Mouse (Mus musculus) ES-E14 (cell line): ENCODE data around the gene Gatad2a. TPM values are rescaled to one million over a fixed set of nuclear protein-coding genes. Genes with fewer than 3 reads are reported as not detected.
A peak's percentile ranks its signal among the peaks of the same experiment; 100 is the strongest.

Experiments
- DNase-seq: peaks from one replicate; pipeline ENCODE4 v3.0.0-alpha.2; 2013; ENCODE audit warnings: low read depth, low spot score
- H3K27ac ChIP-seq: 2 replicates; pipeline ENCODE4 v1.5.1; 2012; ENCODE audit warnings: low read depth, mild to moderate bottlenecking, low read length, moderate library complexity, mixed read lengths; ENCODE audit not compliant: poor library complexity, insufficient read depth, severe bottlenecking
- H3K36me3 ChIP-seq: 2 replicates; pipeline ENCODE4 v1.6.1; 2012; ENCODE audit warnings: mild to moderate bottlenecking, low read length, moderate library complexity, mixed read lengths; ENCODE audit not compliant: control insufficient read depth, poor library complexity, insufficient read depth, severe bottlenecking
- H3K4me1 ChIP-seq, 2 experiments: fragments of 150-350 bp in 1 of 2; sonication (generic) in 1 of 2; 2 replicates each; pipeline ENCODE4 v1.6.1; 2012; ENCODE audit warnings: low read length in 2 of 2, mild to moderate bottlenecking in 1 of 2, mixed read lengths in 1 of 2; ENCODE audit not compliant: control insufficient read depth in 2 of 2, insufficient read depth in 2 of 2, poor library complexity in 1 of 2
- H3K4me3 ChIP-seq, 2 experiments: fragments of 150-350 bp in 1 of 2; sonication (generic) in 1 of 2; 2 replicates each; pipeline ENCODE4 v1.5.1; 2012; ENCODE audit warnings: low read length in 2 of 2, low read depth in 1 of 2, mild to moderate bottlenecking in 1 of 2, mixed read lengths in 1 of 2; ENCODE audit not compliant: insufficient read depth in 1 of 2, poor library complexity in 1 of 2, severe bottlenecking in 1 of 2
- H3K9ac ChIP-seq: 2 replicates; pipeline ENCODE4 v1.6.1; 2012; ENCODE audit warnings: low read depth, mild to moderate bottlenecking, low read length, mixed read lengths; ENCODE audit not compliant: poor library complexity, insufficient read depth, severe bottlenecking
- H3K9me3 ChIP-seq: fragments of 150-350 bp; sonication (generic); 2 replicates; pipeline ENCODE4 v1.6.1; 2012; ENCODE audit warnings: low read depth, mild to moderate bottlenecking, low read length; ENCODE audit not compliant: control insufficient read depth, insufficient read depth
- CHD2 ChIP-seq: IDR thresholded peaks from 2 replicates; pipeline ENCODE4 v1.6.1; 2014; ENCODE audit warnings: mild to moderate bottlenecking, low read depth, low read length, inconsistent platforms
- HCFC1 ChIP-seq: IDR thresholded peaks from 2 replicates; pipeline ENCODE4 v1.6.1; 2012; ENCODE audit warnings: low read length, inconsistent platforms, borderline replicate concordance; ENCODE audit not compliant: insufficient read depth
- MAFK ChIP-seq: IDR thresholded peaks from 2 replicates; pipeline ENCODE4 v1.6.1; 2014; ENCODE audit warnings: mild to moderate bottlenecking, low read depth, low read length, inconsistent platforms; ENCODE audit not compliant: insufficient read depth
- ZC3H11A ChIP-seq: IDR thresholded peaks from 2 replicates; pipeline ENCODE4 v1.6.1; 2012; ENCODE audit warnings: low read depth, mild to moderate bottlenecking, inconsistent platforms, low read length, borderline replicate concordance
- ZNF384 ChIP-seq: IDR thresholded peaks from 2 replicates; pipeline ENCODE4 v1.6.1; 2012; ENCODE audit warnings: low read depth, low read length, inconsistent platforms
- in situ Hi-C, 2 experiments: fragments of 600-800 bp; cut with MboI; formaldehyde crosslinking; loops; one replicate each; pipeline ENCODE4 v1.15.1; 2025; ENCODE audit warnings: low sequenced_read_pairs in 2 of 2, inconsistent platforms in 1 of 2; ENCODE audit not compliant: unreplicated experiment in 2 of 2
- total RNA-seq: library from RNA; depleted of rRNA; stranded (reverse); fragments of 300-350 nt; gene quantifications from 2 replicates; pipeline ENCODE4 v1.2.3, GENCODE M21; 2012

Gene Gatad2a
- total RNA-seq, 1 experiment = 139 TPM

- TF ChIP-seq CHD2 (no peak), HCFC1 (no peak), ZNF384 (no peak), MAFK (no peak), ZC3H11A (no peak)
- Histone ChIP-seq H3K4me1 (peaks cover 0 to 15% of the 10 kb centered on the region in 2 experiments; a peak in 1 of 4 replicates), H3K9ac (peak overlapping the region; percentile 56), H3K9me3 (no peaks in the 10 kb centered on the region), H3K27ac (no peak overlapping the region), H3K4me3 (peak overlapping the region; percentile 49 to 55), H3K36me3 (no peaks in the 10 kb centered on the region)
- in situ Hi-C loops = no loop called here
- DNase-seq = no peak
Observed at GRCm38 (mm10) chr8:69881261-69881865, 114.8 kb downstream of the Gatad2a start.

GRCm38 (mm10) chr8:69880841-69881240 is 115.3 kb downstream of the Gatad2a start:
- in situ Hi-C loops = no loop called here
- H3K4me3 ChIP-seq = peak overlapping the region; percentile 49 to 55; a peak in 3 of 4 replicates
- no peak overlapping the region for H3K27ac ChIP-seq
- H3K4me1 ChIP-seq = peaks cover 0 to 12% of the 10 kb centered on the region in 2 experiments; a peak in 1 of 4 replicates
- TF ChIP-seq ZNF384 = no peak
- TF ChIP-seq CHD2 = no peak
- no peak for TF ChIP-seq ZC3H11A
- H3K36me3 ChIP-seq = no peaks in the 10 kb centered on the region
- H3K9me3 ChIP-seq = no peaks in the 10 kb centered on the region
- H3K9ac ChIP-seq = peak overlapping the region; percentile 56
- no peak for DNase-seq

- Histone ChIP-seq H3K9me3 (no peaks in the 10 kb centered on the region), H3K9ac (no peak overlapping the region), H3K4me1 (peaks cover 0 to 8% of the 10 kb centered on the region in 2 experiments; a peak in 1 of 4 replicates), H3K36me3 (no peaks in the 10 kb centered on the region), H3K4me3 (no peak overlapping the region), H3K27ac (no peak overlapping the region)
- in situ Hi-C loops = loop anchor here in 1 of 2 experiments (10.0 kb wide), 1 partner anchor 555 kb away; no protein-coding TSS in a partner anchor
- TF ChIP-seq CHD2 (no peak), HCFC1 (no peak)
- no peak for DNase-seq
Observed at GRCm38 (mm10) chr8:69879678-69880077, 116.5 kb downstream of the Gatad2a start.

- Histone ChIP-seq H3K4me1 (peaks cover 0 to 6% of the 10 kb centered on the region in 2 experiments; a peak in 1 of 4 replicates), H3K4me3 (no peak overlapping the region), H3K9ac (no peak overlapping the region), H3K9me3 (no peaks in the 10 kb centered on the region), H3K36me3 (no peaks in the 10 kb centered on the region), H3K27ac (no peak overlapping the region)
- TF ChIP-seq MAFK = no peak
- no peak for TF ChIP-seq HCFC1
- TF ChIP-seq ZC3H11A = no peak
- TF ChIP-seq CHD2 = no peak
- no peak for TF ChIP-seq ZNF384
- no peak for DNase-seq
- in situ Hi-C loops = loop anchor here in 1 of 2 experiments (10.0 kb wide), 1 partner anchor 553 kb away; no protein-coding TSS in a partner anchor
Observed at GRCm38 (mm10) chr8:69877992-69878391, 118.2 kb downstream of the Gatad2a start.

GRCm38 (mm10) chr8:69877396-69877795 is 118.8 kb downstream of the Gatad2a start:
- Histone ChIP-seq H3K27ac (no peak overlapping the region), H3K4me3 (no peak overlapping the region), H3K9me3 (no peaks in the 10 kb centered on the region), H3K4me1 (peaks cover 0 to 6% of the 10 kb centered on the region in 2 experiments; a peak in 1 of 4 replicates), H3K9ac (no peak overlapping the region), H3K36me3 (no peaks in the 10 kb centered on the region)
- DNase-seq = no peak
- in situ Hi-C loops = loop anchor here in 1 of 2 experiments (10.0 kb wide), 1 partner anchor 553 kb away; no protein-coding TSS in a partner anchor
- TF ChIP-seq MAFK (no peak), HCFC1 (no peak), ZC3H11A (no peak), CHD2 (no peak), ZNF384 (no peak)
